Mouse (Mus musculus) CH12.LX (cell line): ENCODE results near the gene Mrgprh. TPM values are rescaled to one million over a fixed set of nuclear protein-coding genes. Genes with fewer than 3 reads are reported as not detected.

Experiments used
- DNase-seq: peaks from one replicate; pipeline ENCODE4 v3.0.0-alpha.2; 2013; ENCODE audit errors: extremely low read depth
- H3K27ac ChIP-seq: 2 replicates; pipeline ENCODE4 v1.5.1; 2012; ENCODE audit warnings: low read depth, mild to moderate bottlenecking, control low read depth, moderate library complexity; ENCODE audit not compliant: insufficient read depth
- H3K27me3 ChIP-seq: replicated peaks from 2 replicates; pipeline ENCODE3; 2012; ENCODE audit warnings: inconsistent platforms
- H3K36me3 ChIP-seq, 2 experiments: replicated peaks in 1 of 2; 2 replicates each; pipeline versions ENCODE3 to v1.6.1; 2012; ENCODE audit warnings: inconsistent platforms in 1 of 2, low read length in 1 of 2, mild to moderate bottlenecking in 1 of 2, mixed read lengths in 1 of 2, moderate library complexity in 1 of 2; ENCODE audit not compliant: control insufficient read depth in 1 of 2, insufficient read depth in 1 of 2
- H3K4me1 ChIP-seq, 2 experiments: 2 replicates each; pipeline ENCODE4 v1.6.1; 2012; ENCODE audit warnings: inconsistent platforms in 1 of 2, moderate library complexity in 1 of 2; ENCODE audit not compliant: insufficient read depth in 2 of 2, control insufficient read depth in 1 of 2
- H3K4me2 ChIP-seq: 2 replicates; pipeline ENCODE4 v1.6.1; 2012; ENCODE audit warnings: low read depth, mild to moderate bottlenecking, control low read depth; ENCODE audit not compliant: poor library complexity, insufficient read depth, severe bottlenecking
- H3K4me3 ChIP-seq, 3 experiments: fragments of 150-350 bp in 1 of 3; sonication (generic) in 1 of 3; replicated peaks in 1 of 3; 2 replicates each; pipeline versions ENCODE3 to v1.5.1; 2011 to 2012; ENCODE audit warnings: low read depth in 2 of 3, low read length in 2 of 3, mild to moderate bottlenecking in 2 of 3, moderate library complexity in 2 of 3, control low read depth in 1 of 3, improper control_type of control experiment in 1 of 3, inconsistent platforms in 1 of 3, mixed read lengths in 1 of 3; ENCODE audit not compliant: poor library complexity in 1 of 3
- H3K79me2 ChIP-seq: replicated peaks from 2 replicates; pipeline ENCODE4 v1.6.1; 2012; ENCODE audit warnings: mild to moderate bottlenecking, moderate library complexity; ENCODE audit not compliant: control insufficient read depth, poor library complexity, insufficient read depth, severe bottlenecking; ENCODE audit errors: extremely low read depth
- H3K9ac ChIP-seq: 2 replicates; pipeline ENCODE4 v1.6.1; 2012; ENCODE audit warnings: low read depth, mild to moderate bottlenecking, control low read depth, moderate library complexity; ENCODE audit not compliant: insufficient read depth
- H3K9me3 ChIP-seq: replicated peaks from 2 replicates; pipeline ENCODE3; 2012; ENCODE audit warnings: low read length, inconsistent platforms, mixed read lengths
- BHLHE40 ChIP-seq: IDR thresholded peaks from 2 replicates; pipeline ENCODE4 v1.6.1; 2011; ENCODE audit warnings: mild to moderate bottlenecking, low read depth, low read length, improper control_type of control experiment
- CHD1 ChIP-seq: IDR thresholded peaks from 2 replicates; pipeline ENCODE4 v1.6.1; 2012; ENCODE audit warnings: low read depth, low read length, improper control_type of control experiment, inconsistent platforms
- CHD2 ChIP-seq: IDR thresholded peaks from 2 replicates; pipeline ENCODE4 v1.6.1; 2011; ENCODE audit warnings: low read length, improper control_type of control experiment
- CTCF ChIP-seq, 2 experiments: IDR thresholded peaks in 1 of 2; conservative IDR thresholded peaks in 1 of 2; 2 replicates each; pipeline ENCODE4 v1.5.1; 2011 to 2012; ENCODE audit warnings: low read depth in 2 of 2, low read length in 2 of 2, improper control_type of control experiment in 1 of 2, inconsistent platforms in 1 of 2, mild to moderate bottlenecking in 1 of 2, moderate library complexity in 1 of 2
- E2F4 ChIP-seq: IDR thresholded peaks from 2 replicates; pipeline ENCODE4 v1.6.1; 2011; ENCODE audit warnings: low read depth, low read length, improper control_type of control experiment; ENCODE audit not compliant: insufficient replicate concordance
- ELF1 ChIP-seq: IDR thresholded peaks from 2 replicates; pipeline ENCODE4 v1.6.1; 2014; ENCODE audit warnings: low read depth, mild to moderate bottlenecking, inconsistent platforms, low read length, improper control_type of control experiment
- ETS1 ChIP-seq: conservative IDR thresholded peaks from 2 replicates; pipeline ENCODE4 v1.6.1; 2012; ENCODE audit warnings: low read depth, mild to moderate bottlenecking, inconsistent platforms, low read length, improper control_type of control experiment, moderate library complexity
- GABPA ChIP-seq: IDR thresholded peaks from 2 replicates; pipeline ENCODE4 v1.6.1; 2012; ENCODE audit warnings: low read depth, low read length, improper control_type of control experiment, inconsistent platforms; ENCODE audit not compliant: insufficient replicate concordance
- HCFC1 ChIP-seq: IDR thresholded peaks from 2 replicates; pipeline ENCODE4 v1.6.1; 2012; ENCODE audit warnings: low read depth, mild to moderate bottlenecking, inconsistent platforms, low read length, improper control_type of control experiment
- IRF4 ChIP-seq: IDR thresholded peaks from 2 replicates; pipeline ENCODE4 v1.6.1; 2014; ENCODE audit warnings: low read depth, mild to moderate bottlenecking, inconsistent platforms, low read length, improper control_type of control experiment
- KAT2A ChIP-seq: IDR thresholded peaks from 2 replicates; pipeline ENCODE4 v1.6.1; 2012; ENCODE audit warnings: low read length, improper control_type of control experiment, inconsistent platforms; ENCODE audit not compliant: insufficient replicate concordance
- MAX ChIP-seq: IDR thresholded peaks from 2 replicates; pipeline ENCODE4 v1.6.1; 2011; ENCODE audit warnings: low read length, improper control_type of control experiment
- MAZ ChIP-seq: IDR thresholded peaks from 2 replicates; pipeline ENCODE4 v1.6.1; 2012; ENCODE audit warnings: low read depth, mild to moderate bottlenecking, inconsistent platforms, low read length, improper control_type of control experiment, moderate library complexity
- MEF2A ChIP-seq: IDR thresholded peaks from 2 replicates; pipeline ENCODE4 v1.6.1; 2014; ENCODE audit warnings: low read depth, mild to moderate bottlenecking, inconsistent platforms, low read length, improper control_type of control experiment, borderline replicate concordance
- MXI1 ChIP-seq: IDR thresholded peaks from 2 replicates; pipeline ENCODE4 v1.6.1; 2011; ENCODE audit warnings: mild to moderate bottlenecking, low read depth, low read length, improper control_type of control experiment
- MYC ChIP-seq: IDR thresholded peaks from 2 replicates; pipeline ENCODE4 v1.6.1; 2011; ENCODE audit warnings: low read depth, mild to moderate bottlenecking, improper control_type of control experiment, low read length
- NELFE ChIP-seq: IDR thresholded peaks from 2 replicates; pipeline ENCODE4 v1.6.1; 2011; ENCODE audit warnings: low read depth, low read length, improper control_type of control experiment
- NRF1 ChIP-seq: IDR thresholded peaks from 2 replicates; pipeline ENCODE4 v1.6.1; 2014; ENCODE audit warnings: low read depth, mild to moderate bottlenecking, inconsistent platforms, low read length, improper control_type of control experiment, moderate library complexity
- POLR2A ChIP-seq: IDR thresholded peaks from 2 replicates; pipeline ENCODE4 v1.6.1; 2011; ENCODE audit warnings: low read depth, mild to moderate bottlenecking, improper control_type of control experiment, low read length
- POLR2AphosphoS2 ChIP-seq: IDR thresholded peaks from 2 replicates; pipeline ENCODE4 v1.6.1; 2011; ENCODE audit warnings: low read depth, low read length, improper control_type of control experiment
- RAD21 ChIP-seq: IDR thresholded peaks from 2 replicates; pipeline ENCODE4 v1.6.1; 2011; ENCODE audit warnings: low read depth, mild to moderate bottlenecking, low read length, improper control_type of control experiment, moderate library complexity
- RCOR1 ChIP-seq: conservative IDR thresholded peaks from 2 replicates; pipeline ENCODE4 v1.6.1; 2012; ENCODE audit warnings: low read depth, mild to moderate bottlenecking, inconsistent platforms, low read length, improper control_type of control experiment
- SIN3A ChIP-seq: IDR thresholded peaks from 2 replicates; pipeline ENCODE4 v1.6.1; 2012; ENCODE audit warnings: low read length, improper control_type of control experiment, inconsistent platforms
- SMC3 ChIP-seq: IDR thresholded peaks from 2 replicates; pipeline ENCODE4 v1.6.1; 2011; ENCODE audit warnings: low read depth, low read length, improper control_type of control experiment
- TBP ChIP-seq: conservative IDR thresholded peaks from 2 replicates; pipeline ENCODE4 v1.6.1; 2011; ENCODE audit warnings: low read depth, low read length, improper control_type of control experiment
- TCF12 ChIP-seq: IDR thresholded peaks from 2 replicates; pipeline ENCODE4 v1.6.1; 2014; ENCODE audit warnings: low read depth, mild to moderate bottlenecking, inconsistent platforms, low read length, improper control_type of control experiment
- USF1 ChIP-seq: IDR thresholded peaks from 2 replicates; pipeline ENCODE4 v1.6.1; 2014; ENCODE audit warnings: low read depth, mild to moderate bottlenecking, inconsistent platforms, low read length, improper control_type of control experiment
- USF2 ChIP-seq: conservative IDR thresholded peaks from 2 replicates; pipeline ENCODE4 v1.6.1; 2011; ENCODE audit warnings: low read depth, low read length, improper control_type of control experiment
- ZC3H11A ChIP-seq: IDR thresholded peaks from 2 replicates; pipeline ENCODE4 v1.6.1; 2012; ENCODE audit warnings: low read depth, mild to moderate bottlenecking, inconsistent platforms, low read length, improper control_type of control experiment
- ZMIZ1 ChIP-seq: IDR thresholded peaks from 2 replicates; pipeline ENCODE4 v1.6.1; 2012; ENCODE audit warnings: low read depth, mild to moderate bottlenecking, inconsistent platforms, low read length, improper control_type of control experiment
- dilution Hi-C: fragments of 300-500 bp; cut with MboI; formaldehyde crosslinking; loops from 2 replicates; pipeline ENCODE4 v1.14.3; 2020; ENCODE audit warnings: low sequenced_read_pairs; ENCODE audit not compliant: extremely low pct_unique_long_range_greater_than_20kb, extremely low pct_ligation_motif_present
- in situ Hi-C: fragments of 300-500 bp; cut with MboI; formaldehyde crosslinking; loops from 3 replicates; pipeline ENCODE4 v1.14.3; 2019; ENCODE audit warnings: low sequenced_read_pairs, low pct_ligation_motif_present, low pct_unique_long_range_greater_than_20kb, mixed read lengths
- polyA plus RNA-seq: library from polyadenylated mRNA; unstranded; fragments of >175 nt; gene quantifications from 2 replicates; pipeline ENCODE4 v1.2.1, GENCODE M21; 2012; ENCODE audit warnings: low read depth; ENCODE audit not compliant: insufficient read length
- total RNA-seq, 2 experiments: library from RNA; depleted of rRNA; stranded (reverse); fragments of 300-350 nt in 1 of 2; fragments of >200 nt in 1 of 2; gene quantifications; 2 replicates each; pipeline ENCODE4 v1.2.3; 2012 to 2014

The Mrgprh gene
- total and polyA plus RNA-seq, 3 experiments: not detected

DNA sequence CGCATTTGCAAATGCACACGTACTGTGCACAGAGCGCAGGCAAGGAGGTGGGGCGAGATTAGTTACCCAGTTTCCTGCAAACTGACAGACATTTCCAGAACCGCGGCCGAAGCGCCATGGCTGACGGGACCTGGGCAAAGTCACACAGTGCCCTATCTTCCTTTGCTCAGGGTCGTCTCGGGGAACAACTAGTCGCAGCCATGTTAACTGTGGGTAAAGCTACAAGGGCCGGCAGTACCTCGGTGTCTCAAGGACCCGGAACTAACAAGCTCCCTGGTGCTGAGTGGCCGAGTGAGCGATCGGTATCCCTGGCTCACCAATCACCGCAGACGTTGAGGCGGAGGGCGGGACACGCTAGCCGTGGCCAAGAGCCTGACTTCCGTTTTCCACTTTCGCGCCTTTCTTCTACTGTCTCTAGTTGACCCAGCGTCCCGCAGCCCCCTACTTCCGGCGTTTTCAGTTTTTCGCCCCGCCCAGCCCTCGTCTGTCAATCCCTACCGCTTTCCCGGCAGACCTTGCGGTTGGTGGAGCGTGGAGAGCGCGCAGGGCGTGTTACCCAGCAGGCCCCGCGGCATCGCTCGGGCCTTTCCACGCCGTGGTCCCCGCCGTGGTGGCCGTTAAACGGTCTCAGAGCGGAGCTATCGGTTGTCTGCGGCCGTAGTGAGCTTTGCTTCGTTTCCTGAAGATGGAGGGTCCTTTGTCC lies 40.2 kb downstream of the Mrgprh start, which contains the start of gene Mrpl18:
TSS of gene Mrpl18 (minus strand) at position 465 of the 703 bp plus-strand sequence.
- in situ Hi-C loops: loop anchor here (5.0 kb wide), 1 partner anchor 34 kb away; no protein-coding TSS in a partner anchor

DNA sequence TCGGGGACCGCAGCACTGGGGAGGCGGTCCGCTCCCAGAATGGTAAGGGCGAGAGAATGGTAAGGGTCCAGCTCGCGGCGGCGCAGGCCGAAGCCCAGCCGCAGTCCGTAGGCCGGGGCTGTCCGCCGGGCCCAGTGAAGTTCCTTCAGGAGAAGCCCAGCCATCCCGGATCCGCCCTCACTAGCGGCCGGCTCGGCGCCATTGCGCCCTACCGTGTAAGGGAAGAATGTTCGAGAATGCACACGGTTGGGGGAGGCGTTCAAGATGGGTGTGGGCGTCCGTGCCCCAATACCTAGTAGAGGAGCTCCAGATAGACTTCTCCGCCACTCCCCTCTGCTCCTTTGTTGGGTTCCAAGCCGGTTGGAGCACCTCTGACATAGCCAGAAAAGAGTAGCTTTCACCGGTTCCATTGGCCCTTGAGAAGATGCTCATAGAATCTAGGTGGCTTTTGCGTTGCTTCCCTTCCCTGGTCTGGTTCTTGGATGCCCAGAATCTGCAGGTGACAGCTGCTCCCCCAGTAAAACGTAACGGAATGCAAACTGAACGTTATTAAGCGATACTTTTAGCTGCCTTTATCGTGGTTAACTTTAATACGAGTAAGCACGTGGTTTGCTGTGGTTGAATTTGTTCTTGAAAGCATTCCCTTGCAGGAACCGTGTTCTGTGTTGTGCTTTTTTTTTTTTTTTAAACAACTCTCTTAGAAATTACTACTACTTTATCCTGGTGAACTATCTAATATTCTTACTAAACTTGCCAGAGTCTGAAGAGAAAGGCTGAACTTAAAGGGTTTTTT lies 41.0 kb downstream of the Mrgprh start:
- H3K36me3 ChIP-seq: peaks cover 39 to 59% of the 10 kb centered on the region in 2 experiments
- dilution Hi-C loops: no loop called here
- in situ Hi-C loops: loop anchor here (5.0 kb wide), 1 partner anchor 34 kb away; no protein-coding TSS in a partner anchor
- peaks cover 59% of the 10 kb centered on the region for H3K79me2 ChIP-seq
- H3K9ac ChIP-seq: peak overlapping the region; percentile 92
- TF ChIP-seq MAX: peak; percentile 93
- peak; percentile 92 for TF ChIP-seq MYC
- TF ChIP-seq RAD21: no peak
- peak; percentile 44 for TF ChIP-seq SIN3A
- TF ChIP-seq MXI1: peak; percentile 74
- no peak for TF ChIP-seq RCOR1
- no peak for TF ChIP-seq USF1
- TF ChIP-seq POLR2A: no peak; the same call in 1 of the 2 replicates
- TF ChIP-seq ETS1: no peak
- peak; percentile 9; the same call in 1 of the 2 replicates for TF ChIP-seq POLR2AphosphoS2
- TF ChIP-seq BHLHE40: no peak
- peak; percentile 89 for TF ChIP-seq CHD1
- no peak for TF ChIP-seq CTCF (conservative IDR thresholded peaks at IDR 0.05 in 1 of 2, IDR thresholded peaks at IDR 0.05 in 1 of 2; ENCODE audit: low read depth in 2 of 2, low read length in 2 of 2)
- H3K27ac ChIP-seq: peak overlapping the region; percentile 72
- peak overlapping the region; percentile 78 to 94 (median 90) for H3K4me3 ChIP-seq
- H3K4me2 ChIP-seq: peak overlapping the region; percentile 42; the same call in 1 of the 2 replicates
- H3K27me3 ChIP-seq: no peaks in the 10 kb centered on the region
- peaks cover 3 to 51% of the 10 kb centered on the region in 2 experiments; a peak in 3 of 4 replicates for H3K4me1 ChIP-seq
- no peaks in the 10 kb centered on the region for H3K9me3 ChIP-seq
- DNase-seq: peak; percentile 41

More for the DNA sequence above, 40.2 kb downstream of the Mrgprh start, which contains the start of gene Mrpl18:
- peak within 1 kb of the TSS; percentile 90 to 98 (median 94) for H3K4me3 ChIP-seq
- TF ChIP-seq TCF12 (peak; percentile 40), IRF4 (peak; percentile 17; the same call in 1 of the 2 replicates), NELFE (peak; percentile 92), RCOR1 (no peak), MAX (peak; percentile 87; the same call in 1 of the 2 replicates), E2F4 (peak; percentile 99), RAD21 (no peak), USF2 (no peak), TBP (peak; percentile 68; the same call in 1 of the 2 replicates), CHD1 (no peak), MEF2A (peak; percentile 4; the same call in 1 of the 2 replicates), POLR2A (peak; percentile 95), CHD2 (peak; percentile 94), ZC3H11A (no peak), MAZ (peak; percentile 26; the same call in 1 of the 2 replicates), POLR2AphosphoS2 (peak; percentile 78; the same call in 1 of the 2 replicates), MXI1 (peak; percentile 94), ZMIZ1 (peak; percentile 93), NRF1 (peak; percentile 48), SMC3 (no peak), HCFC1 (peak; percentile 88), SIN3A (peak; percentile 70), KAT2A (peak; percentile 89; the same call in 1 of the 2 replicates), MYC (peak; percentile 61; the same call in 1 of the 2 replicates), GABPA (no peak; the same call in 1 of the 2 replicates), ETS1 (no peak), ELF1 (peak; percentile 98)
- dilution Hi-C loops: no loop called here
- H3K4me1 ChIP-seq: peaks cover 3 to 47% of the 10 kb centered on the region in 2 experiments; a peak in 3 of 4 replicates
- no peaks in the 10 kb centered on the region for H3K27me3 ChIP-seq
- H3K79me2 ChIP-seq: peaks cover 59% of the 10 kb centered on the region
- H3K9ac ChIP-seq: peak within 1 kb of the TSS; percentile 92
- peak; percentile 99 for DNase-seq
- H3K27ac ChIP-seq: peak within 1 kb of the TSS; percentile 72
- H3K9me3 ChIP-seq: no peaks in the 10 kb centered on the region
- peak within 1 kb of the TSS; percentile 80 for H3K4me2 ChIP-seq
- H3K36me3 ChIP-seq: peaks cover 38 to 57% of the 10 kb centered on the region in 2 experiments
